Mouse (Mus musculus) myocyte (in vitro differentiated cells): ENCODE measurements around the gene Phf21a. TPM values are rescaled to one million over a fixed set of nuclear protein-coding genes. Genes with fewer than 3 reads are reported as not detected.

ENCODE experiments used
- H3K27me3 ChIP-seq: one replicate; pipeline ENCODE4 v1.6.1; 2011; ENCODE audit not compliant: control insufficient read depth, insufficient read depth, insufficient read length
- H3K36me3 ChIP-seq: one replicate; pipeline ENCODE4 v1.6.1; 2011; ENCODE audit not compliant: control insufficient read depth, insufficient read depth
- H3K4me2 ChIP-seq: one replicate; pipeline ENCODE4 v1.6.1; 2011; ENCODE audit warnings: low read depth, control low read depth
- H3K4me3 ChIP-seq: one replicate; pipeline ENCODE4 v1.5.1; 2011; ENCODE audit warnings: mild to moderate bottlenecking, control low read depth, moderate library complexity
- H3K79me2 ChIP-seq: one replicate; pipeline ENCODE4 v1.6.1; 2011; ENCODE audit not compliant: control insufficient read depth, insufficient read depth
- H3ac ChIP-seq: one replicate; pipeline ENCODE4 v1.6.1; 2011; ENCODE audit not compliant: control insufficient read depth, insufficient read length
- CEBPB ChIP-seq: IDR thresholded peaks from 2 replicates; pipeline ENCODE4 v1.6.1; 2011; ENCODE audit warnings: mild to moderate bottlenecking, moderate library complexity; ENCODE audit not compliant: poor library complexity, insufficient read depth, severe bottlenecking
- E2F4 ChIP-seq: IDR thresholded peaks from one replicate; pipeline ENCODE4 v1.6.1; 2011; ENCODE audit warnings: mild to moderate bottlenecking, control low read depth, moderate library complexity; ENCODE audit not compliant: insufficient read depth
- MAX ChIP-seq: IDR thresholded peaks from one replicate; pipeline ENCODE4 v1.6.1; 2011; ENCODE audit warnings: low read depth, mild to moderate bottlenecking, control low read depth
- MYOD1 ChIP-seq, 3 experiments: IDR thresholded peaks; one replicate each; pipeline ENCODE4 v1.6.1; 2011; ENCODE audit warnings: control low read depth in 2 of 3, low read depth in 2 of 3, mild to moderate bottlenecking in 2 of 3, moderate library complexity in 1 of 3; ENCODE audit not compliant: insufficient read length in 2 of 3, control insufficient read depth in 1 of 3
- MYOG ChIP-seq, 3 experiments: IDR thresholded peaks; one replicate each; pipeline ENCODE4 v1.6.1; 2011; ENCODE audit warnings: control low read depth in 2 of 3, low read depth in 2 of 3, mild to moderate bottlenecking in 2 of 3; ENCODE audit not compliant: insufficient read length in 2 of 3, control insufficient read depth in 1 of 3, insufficient read depth in 1 of 3
- POLR2A ChIP-seq: IDR thresholded peaks from one replicate; pipeline ENCODE4 v1.6.1; 2011; ENCODE audit warnings: low read depth, mild to moderate bottlenecking, control low read depth, moderate library complexity; ENCODE audit not compliant: insufficient read length
- POLR2AphosphoS2 ChIP-seq: IDR thresholded peaks from one replicate; pipeline ENCODE4 v1.6.1; 2011; ENCODE audit warnings: low read depth, control low read depth; ENCODE audit not compliant: insufficient read length
- REST ChIP-seq: IDR thresholded peaks from one replicate; pipeline ENCODE4 v1.6.1; 2011; ENCODE audit warnings: mild to moderate bottlenecking, control low read depth, moderate library complexity; ENCODE audit not compliant: insufficient read depth, insufficient read length
- SRF ChIP-seq: IDR thresholded peaks from one replicate; pipeline ENCODE4 v1.6.1; 2011; ENCODE audit warnings: low read depth; ENCODE audit not compliant: control insufficient read depth, insufficient read length
- TCF12 ChIP-seq: IDR thresholded peaks from one replicate; pipeline ENCODE4 v1.6.1; 2011; ENCODE audit warnings: mild to moderate bottlenecking, control low read depth; ENCODE audit not compliant: poor library complexity, insufficient read depth, severe bottlenecking
- TCF3 ChIP-seq: IDR thresholded peaks from one replicate; pipeline ENCODE4 v1.6.1; 2011; ENCODE audit warnings: low read depth, control low read depth; ENCODE audit not compliant: insufficient read length
- USF1 ChIP-seq: IDR thresholded peaks from one replicate; pipeline ENCODE4 v1.6.1; 2011; ENCODE audit warnings: low read depth, mild to moderate bottlenecking, control low read depth, moderate library complexity
- polyA plus RNA-seq: library from polyadenylated mRNA; unstranded; fragments of >200 nt; fragmentation: generic; extraction: Trizol; gene quantifications from one replicate; pipeline ENCODE4 v1.2.1, GENCODE M21; 2012; ENCODE audit warnings: missing spikeins

Gene Phf21a
- polyA plus RNA-seq, 1 experiment, result 14.7 TPM

- peaks cover 10% of the 10 kb centered on the region for H3K79me2 ChIP-seq
- peak within 1 kb of the TSS; percentile 91 for H3K4me2 ChIP-seq
- H3ac ChIP-seq, result peak within 1 kb of the TSS; percentile 34
These were observed 281.6 kb downstream of the Phf21a start, which contains the start of the genes Pex16 and Large2 for GRCm38 (mm10) chr2:92374514-92374913. Gene Pex16 (plus strand): TSS chr2:92374676. Gene Large2 (minus strand): TSS chr2:92374869.

GRCm38 (mm10) chr2:92375099-92375623 lies 282.2 kb downstream of the Phf21a start:
- Histone ChIP-seq H3K4me2 (peak overlapping the region; percentile 91), H3K79me2 (peaks cover 10% of the 10 kb centered on the region), H3ac (peak overlapping the region; percentile 34), H3K27me3 (peaks cover 6% of the 10 kb centered on the region), H3K4me3 (peak overlapping the region; percentile 79), H3K36me3 (peaks cover 10% of the 10 kb centered on the region)
- TF ChIP-seq TCF12 (no peak), CEBPB (peak; percentile 94), MYOG (IDR thresholded peaks at IDR 0.05; ENCODE audit: control insufficient read depth in 1 of 3, insufficient read depth in 1 of 3, insufficient read length in 2 of 3, low read depth in 2 of 3) (peak in 1 of 3 experiments; percentile 18), MYOD1 (IDR thresholded peaks at IDR 0.05; ENCODE audit: control insufficient read depth in 1 of 3, insufficient read length in 2 of 3, low read depth in 2 of 3) (peak in 1 of 3 experiments; percentile 10), POLR2A (peak; percentile 97), SRF (no peak), POLR2AphosphoS2 (peak; percentile 95), TCF3 (no peak)

More at GRCm38 (mm10) chr2:92374514-92374913, 281.6 kb downstream of the Phf21a start, which contains the start of the genes Pex16 and Large2:
- no peak for TF ChIP-seq MYOG (IDR thresholded peaks at IDR 0.05; ENCODE audit: control insufficient read depth in 1 of 3, insufficient read depth in 1 of 3, insufficient read length in 2 of 3, low read depth in 2 of 3)
- no peak for TF ChIP-seq USF1
- no peak for TF ChIP-seq POLR2AphosphoS2
- no peak for TF ChIP-seq E2F4
- TF ChIP-seq REST, result no peak
- no peak for TF ChIP-seq TCF12
- TF ChIP-seq TCF3, result no peak
- Histone ChIP-seq H3K4me3 (peak within 1 kb of the TSS; percentile 79), H3K36me3 (peaks cover 10% of the 10 kb centered on the region), H3K27me3 (peaks cover 6% of the 10 kb centered on the region)

DNA sequence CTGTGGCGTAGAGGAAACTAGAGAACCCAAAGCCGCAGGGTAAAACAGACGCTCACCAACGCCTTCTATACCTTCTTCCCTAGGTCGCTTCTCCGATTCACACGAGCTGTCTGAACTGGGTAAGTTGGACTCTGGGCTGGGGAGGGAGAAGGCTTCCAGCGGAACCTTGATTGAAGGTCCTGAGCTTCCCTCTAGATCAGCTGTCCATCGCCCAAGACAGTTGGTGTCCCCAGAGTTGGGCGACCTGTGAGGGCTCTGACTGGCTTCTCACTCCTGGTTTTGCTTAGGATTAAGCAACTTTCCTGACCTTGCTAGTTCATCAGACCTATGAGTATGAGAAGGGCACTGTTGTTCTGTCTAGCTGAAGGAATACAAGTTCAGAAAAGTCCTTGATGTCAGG lies 282.9 kb downstream of the Phf21a start:
- H3K36me3 ChIP-seq, result peaks cover 10% of the 10 kb centered on the region

DNA sequence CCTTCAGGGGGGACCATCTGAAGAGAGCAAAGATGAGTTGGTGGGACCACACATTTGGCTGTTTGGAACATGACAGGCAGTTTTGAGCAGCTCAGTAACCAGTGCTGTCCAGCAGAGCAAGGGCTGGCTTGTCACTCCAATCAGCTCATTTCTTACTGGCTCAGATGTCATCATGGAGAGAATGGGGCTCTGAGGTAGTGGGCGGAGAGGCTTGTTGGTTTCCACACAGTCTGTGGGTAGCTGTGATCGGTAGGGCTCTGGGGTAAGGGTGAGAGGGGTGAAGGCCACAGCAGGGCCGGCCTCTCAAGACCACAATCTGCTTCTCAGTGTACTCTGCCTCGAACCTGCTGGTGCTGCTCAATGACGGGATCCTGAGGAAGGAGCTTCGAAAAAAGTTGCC lies 283.4 kb downstream of the Phf21a start:
- H3K4me3 ChIP-seq, result peak overlapping the region; percentile 79
- H3K27me3 ChIP-seq, result peaks cover 3% of the 10 kb centered on the region
- H3K79me2 ChIP-seq, result peaks cover 10% of the 10 kb centered on the region
- peak overlapping the region; percentile 34 for H3ac ChIP-seq
- H3K4me2 ChIP-seq, result peak overlapping the region; percentile 91
- TF ChIP-seq TCF3 (no peak), REST (no peak), SRF (no peak), MYOG (IDR thresholded peaks at IDR 0.05; ENCODE audit: control insufficient read depth in 1 of 3, insufficient read depth in 1 of 3, insufficient read length in 2 of 3, low read depth in 2 of 3) (no peak), CEBPB (no peak), POLR2A (no peak), E2F4 (no peak), POLR2AphosphoS2 (no peak), TCF12 (no peak), USF1 (no peak), MAX (no peak), MYOD1 (IDR thresholded peaks at IDR 0.05; ENCODE audit: control insufficient read depth in 1 of 3, insufficient read length in 2 of 3, low read depth in 2 of 3) (no peak)
- H3K36me3 ChIP-seq, result peaks cover 10% of the 10 kb centered on the region

More for the DNA sequence above, 282.9 kb downstream of the Phf21a start:
- H3ac ChIP-seq, result peak overlapping the region; percentile 34
- H3K79me2 ChIP-seq, result peaks cover 10% of the 10 kb centered on the region
- H3K27me3 ChIP-seq, result peaks cover 6% of the 10 kb centered on the region
- H3K4me3 ChIP-seq, result peak overlapping the region; percentile 79
- no peak for TF ChIP-seq MYOD1 (IDR thresholded peaks at IDR 0.05; ENCODE audit: control insufficient read depth in 1 of 3, insufficient read length in 2 of 3, low read depth in 2 of 3)
- TF ChIP-seq REST, result no peak
- TF ChIP-seq SRF, result no peak
- no peak for TF ChIP-seq MYOG (IDR thresholded peaks at IDR 0.05; ENCODE audit: control insufficient read depth in 1 of 3, insufficient read depth in 1 of 3, insufficient read length in 2 of 3, low read depth in 2 of 3)
- peak overlapping the region; percentile 91 for H3K4me2 ChIP-seq

GRCm38 (mm10) chr2:92377320-92377719 lies 284.4 kb downstream of the Phf21a start:
- H3K79me2 ChIP-seq, result peaks cover 10% of the 10 kb centered on the region
- peaks cover 10% of the 10 kb centered on the region for H3K36me3 ChIP-seq

More at GRCm38 (mm10) chr2:92377320-92377719, 284.4 kb downstream of the Phf21a start:
- no peak overlapping the region for H3K4me3 ChIP-seq
- H3K4me2 ChIP-seq, result no peak overlapping the region
- TF ChIP-seq REST (no peak), CEBPB (no peak), E2F4 (no peak)
- H3K27me3 ChIP-seq, result no peaks in the 10 kb centered on the region
- H3ac ChIP-seq, result no peak overlapping the region
